Mouse (Mus musculus): Measurements from ENCODE around the gene Arhgap23. TPM values are rescaled to one million over a fixed set of nuclear protein-coding genes. Genes with fewer than 3 reads are reported as not detected.
A peak's percentile ranks its signal among the peaks of the same experiment; 100 is the strongest.

Gene Arhgap23
- polyA plus RNA-seq, 1 experiment from 2014 or later = 4.2 TPM

DNA sequence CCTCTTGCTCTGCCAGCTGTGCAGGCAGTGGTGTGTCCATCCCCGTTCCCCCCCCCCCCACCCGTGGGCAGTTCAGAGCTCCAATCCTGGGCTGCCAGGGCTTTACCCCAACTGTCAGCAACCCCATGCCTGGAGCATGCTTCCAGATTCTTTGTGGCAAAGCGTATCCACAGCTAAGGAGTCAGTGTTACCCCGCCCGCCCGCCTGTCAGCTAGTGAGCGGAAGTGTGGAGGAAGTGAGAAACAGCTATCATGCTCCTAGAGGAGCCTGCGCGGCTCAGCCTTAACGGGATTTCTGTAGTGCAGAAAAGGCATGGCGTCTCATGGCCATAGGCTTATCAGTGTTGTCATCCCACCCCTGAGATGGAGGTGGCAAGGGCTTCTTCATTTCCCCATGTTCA is 21.2 kb upstream of the Arhgap23 start:
- H3K27me3 ChIP-seq (replicated peaks) = no peaks in the 10 kb centered on the region
- H3K4me2 ChIP-seq (replicated peaks) = no peak overlapping the region
- no peak overlapping the region for H3K27ac ChIP-seq
- H3K9ac ChIP-seq = no peak overlapping the region
- no peak overlapping the region for H3K4me3 ChIP-seq (replicated peaks)
- 84% methylated on average over 10 of the region's 11 CpGs for WGBS
- H3K4me1 ChIP-seq (replicated peaks) = no peaks in the 10 kb centered on the region
- H3K9me3 ChIP-seq = no peaks in the 10 kb centered on the region
- peaks cover 18% of the 10 kb centered on the region for H3K36me3 ChIP-seq
- no peak for ATAC-seq

DNA sequence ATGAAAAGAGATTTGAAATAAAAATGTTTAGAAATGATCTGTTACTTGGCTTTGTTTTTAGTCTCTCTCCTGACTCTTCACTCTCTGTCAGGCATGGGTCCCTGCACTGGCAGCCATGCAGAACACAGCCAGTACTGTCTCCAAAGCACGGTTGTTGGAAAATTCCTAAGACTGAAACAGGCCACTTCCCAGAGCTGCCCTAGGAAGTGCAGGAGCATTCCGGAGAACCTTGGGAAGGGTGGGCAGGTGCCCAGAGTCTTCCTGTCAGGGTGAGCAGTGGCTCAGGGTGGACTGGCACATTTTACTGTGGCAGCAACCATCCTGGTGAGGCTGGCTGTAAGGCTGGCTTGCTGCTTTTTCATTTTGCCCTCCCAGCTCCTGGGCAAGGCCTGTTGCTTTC is 16.8 kb upstream of the Arhgap23 start:
- no peak overlapping the region for H3K4me3 ChIP-seq (replicated peaks)
- 75% methylated on average over 2 of the region's 2 CpGs for WGBS
- ATAC-seq = no peak
- 0 out of 2 replicates have a peak, but pooled peaks cover 5% of the 10 kb centered on the region for H3K36me3 ChIP-seq
- H3K4me2 ChIP-seq (replicated peaks) = no peak overlapping the region
- H3K27me3 ChIP-seq (replicated peaks) = no peaks in the 10 kb centered on the region
- no peaks in the 10 kb centered on the region for H3K9me3 ChIP-seq
- no peaks in the 10 kb centered on the region for H3K4me1 ChIP-seq (replicated peaks)
- no peak overlapping the region for H3K27ac ChIP-seq
- no peak overlapping the region for H3K9ac ChIP-seq

DNA sequence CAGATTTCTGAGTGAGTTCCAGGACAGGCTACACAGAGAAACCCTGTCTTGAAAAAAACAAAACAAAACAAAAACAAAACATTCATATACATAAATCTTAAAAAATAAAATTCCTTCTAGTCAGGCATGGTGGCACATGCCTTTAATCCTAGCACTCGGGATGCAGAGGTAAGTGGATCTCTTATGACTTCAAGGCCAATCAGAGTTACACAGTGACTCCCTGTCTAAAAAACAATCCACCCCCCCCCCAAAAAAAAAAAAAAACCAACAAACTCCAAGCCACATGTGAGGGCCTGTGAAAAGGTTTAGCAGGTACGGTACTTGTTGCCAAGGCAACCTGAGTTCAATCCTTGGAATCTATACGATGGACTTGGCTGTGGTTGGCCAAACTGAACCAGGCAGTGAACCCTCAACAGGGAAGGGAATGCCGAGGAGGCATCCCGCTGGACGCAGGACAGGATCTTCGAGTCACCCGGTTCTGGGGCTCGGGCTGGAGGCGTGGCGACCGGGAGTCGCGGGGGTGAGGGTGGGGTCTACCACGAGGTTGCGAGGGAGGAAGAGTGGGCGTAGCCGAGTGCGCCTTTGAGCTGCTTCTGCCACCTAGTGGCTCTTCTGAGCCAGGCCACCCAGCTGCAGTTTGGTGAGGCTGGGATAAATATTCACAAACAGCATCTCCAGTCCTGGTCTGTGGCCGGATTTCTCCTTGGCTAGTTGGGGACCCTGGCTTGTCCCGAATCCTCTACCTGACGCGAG is 15.2 kb upstream of the Arhgap23 start:
- Histone ChIP-seq H3K27me3 (replicated peaks) (peaks cover under 1% of the 10 kb centered on the region; the same call in 1 of the 2 replicates), H3K4me3 (replicated peaks) (peak overlapping the region; percentile 38), H3K9me3 (no peaks in the 10 kb centered on the region), H3K27ac (no peak overlapping the region), H3K9ac (no peak overlapping the region), H3K4me1 (replicated peaks) (peaks cover 11% of the 10 kb centered on the region), H3K4me2 (replicated peaks) (peak overlapping the region; percentile 83), H3K36me3 (no peaks in the 10 kb centered on the region)
- ATAC-seq = peak; percentile 64
- WGBS = 4% methylated on average over 23 of the region's 23 CpGs

DNA sequence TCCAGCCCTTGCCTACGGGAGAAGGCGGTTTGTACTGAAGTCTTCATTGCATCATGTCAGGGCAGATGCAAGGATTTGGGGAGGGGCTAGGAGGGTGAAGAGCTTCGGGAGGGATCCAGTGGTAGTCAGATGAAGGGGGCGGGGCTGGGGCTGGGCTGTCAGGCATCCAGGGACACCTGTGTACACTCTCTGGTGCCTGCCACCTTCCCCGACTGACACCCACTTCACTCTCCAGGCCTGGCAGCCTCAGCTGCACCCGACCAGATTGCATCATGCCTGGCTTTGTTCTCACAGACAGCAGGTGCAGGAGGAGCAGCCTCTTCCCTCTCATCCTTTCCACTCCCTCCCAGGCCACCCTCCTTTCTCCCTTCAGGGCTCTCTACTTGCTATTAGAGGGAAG is 14.3 kb upstream of the Arhgap23 start:
- Histone ChIP-seq H3K9me3 (no peaks in the 10 kb centered on the region), H3K4me3 (replicated peaks) (no peak overlapping the region), H3K9ac (no peak overlapping the region), H3K4me2 (replicated peaks) (no peak overlapping the region), H3K4me1 (replicated peaks) (peaks cover 20% of the 10 kb centered on the region), H3K27me3 (replicated peaks) (peaks cover 2% of the 10 kb centered on the region; the same call in 1 of the 2 replicates), H3K27ac (no peak overlapping the region), H3K36me3 (no peaks in the 10 kb centered on the region)
- WGBS = 17% methylated on average over 6 of the region's 6 CpGs
- ATAC-seq = 0 out of 2 replicates have a peak, but pooled peaks have one; percentile 21

DNA sequence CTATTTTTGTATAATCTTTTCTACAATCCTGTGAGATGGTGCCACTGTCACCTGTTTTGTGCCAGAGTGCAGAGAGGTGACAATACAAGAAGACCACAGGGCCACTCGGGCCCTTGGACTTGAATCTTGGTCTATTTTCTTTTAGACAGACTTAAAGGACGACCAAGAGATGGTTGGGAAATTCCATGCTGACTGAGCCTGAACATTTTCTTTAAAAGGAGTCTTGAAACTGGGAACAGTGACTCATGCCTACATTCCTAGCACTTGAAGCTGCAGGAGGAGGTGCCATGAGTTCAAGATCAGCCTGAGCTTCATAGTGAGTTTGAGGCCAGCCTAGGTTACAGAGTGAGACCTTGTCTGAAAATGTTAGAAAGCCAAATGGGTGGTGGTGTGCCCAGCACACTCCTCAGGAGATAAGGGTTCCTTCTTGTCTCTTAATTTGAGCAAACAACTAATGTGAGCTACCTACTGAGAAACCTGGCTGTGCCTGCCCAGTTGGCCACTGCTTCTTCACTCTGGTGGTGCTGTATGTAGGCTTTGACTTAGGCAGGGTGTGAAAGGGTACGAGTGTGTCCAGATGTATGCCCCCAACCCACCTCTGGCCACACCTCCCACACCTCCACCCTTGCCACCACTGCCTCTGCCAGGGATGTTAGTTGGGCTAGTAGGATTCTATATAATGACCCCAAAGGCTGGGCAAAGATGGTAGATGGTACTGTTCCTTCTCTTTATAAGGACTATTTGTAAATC is 13.5 kb upstream of the Arhgap23 start:
- Histone ChIP-seq H3K4me1 (replicated peaks) (peaks cover 27% of the 10 kb centered on the region), H3K9me3 (no peaks in the 10 kb centered on the region), H3K9ac (no peak overlapping the region), H3K27me3 (replicated peaks) (peaks cover 2% of the 10 kb centered on the region; the same call in 1 of the 2 replicates), H3K27ac (no peak overlapping the region), H3K4me3 (replicated peaks) (no peak overlapping the region), H3K4me2 (replicated peaks) (no peak overlapping the region), H3K36me3 (no peaks in the 10 kb centered on the region)
- no peak for ATAC-seq
- 79% methylated on average over 3 of the region's 3 CpGs for WGBS

DNA sequence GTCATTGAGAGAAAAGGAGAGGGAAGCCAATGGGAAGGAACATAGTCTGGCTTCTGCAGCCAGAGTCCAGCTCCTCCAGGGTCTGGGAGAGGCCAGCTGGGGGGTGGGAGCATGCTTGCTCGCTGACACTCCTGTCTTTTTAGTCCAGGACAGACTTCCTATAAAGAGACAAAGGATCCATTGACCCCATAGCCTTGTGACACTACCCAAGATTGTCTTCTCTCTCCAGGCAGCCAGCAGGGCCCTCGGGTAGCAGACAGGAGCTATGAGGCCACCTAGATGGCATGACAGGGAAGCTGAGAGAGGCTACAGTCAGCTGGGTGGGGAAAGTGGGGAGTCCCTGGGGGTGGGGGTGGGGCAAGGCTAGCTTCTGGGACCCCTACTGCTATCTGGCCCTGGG is 12.6 kb upstream of the Arhgap23 start:
- Histone ChIP-seq H3K9me3 (no peaks in the 10 kb centered on the region), H3K4me2 (replicated peaks) (no peak overlapping the region), H3K27ac (no peak overlapping the region), H3K27me3 (replicated peaks) (peaks cover 2% of the 10 kb centered on the region; the same call in 1 of the 2 replicates), H3K9ac (no peak overlapping the region), H3K4me3 (replicated peaks) (no peak overlapping the region), H3K36me3 (no peaks in the 10 kb centered on the region), H3K4me1 (replicated peaks) (peaks cover 32% of the 10 kb centered on the region)
- ATAC-seq = no peak
- WGBS = 38% methylated on average over 2 of the region's 2 CpGs

DNA sequence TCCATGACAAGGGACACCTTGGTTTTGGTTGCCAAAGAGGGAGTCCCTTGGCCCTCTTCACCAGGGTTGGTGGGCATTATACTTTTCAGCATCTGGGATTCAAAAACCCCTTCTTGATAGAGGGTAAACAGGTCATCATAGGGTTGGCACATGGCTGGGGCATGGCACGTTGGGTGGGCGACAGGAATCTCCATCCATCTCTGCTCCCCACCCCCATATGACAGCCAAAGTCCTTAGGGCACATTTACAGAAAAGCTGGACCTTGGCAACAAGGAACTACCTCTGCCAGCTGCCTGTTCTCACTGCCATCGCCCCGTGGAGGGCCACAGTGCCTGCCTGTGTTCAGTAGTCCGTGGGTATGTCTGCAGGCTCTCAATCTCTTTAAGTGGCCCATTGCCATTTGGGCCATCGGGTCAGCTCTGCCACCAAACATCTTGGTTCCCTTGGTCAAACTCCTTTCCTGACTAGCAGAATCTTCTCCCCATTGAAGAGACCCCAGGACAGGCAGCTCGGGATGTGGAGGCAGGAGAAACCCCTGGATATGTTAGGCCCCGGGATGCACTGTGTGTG is 11.6 kb upstream of the Arhgap23 start:
- no peak for ATAC-seq
- H3K27ac ChIP-seq = no peak overlapping the region
- peak overlapping the region; percentile 98 for H3K4me2 ChIP-seq (replicated peaks)
- H3K9ac ChIP-seq = no peak overlapping the region
- H3K4me3 ChIP-seq (replicated peaks) = peak overlapping the region; percentile 56
- H3K36me3 ChIP-seq = no peaks in the 10 kb centered on the region
- peaks cover 32% of the 10 kb centered on the region for H3K4me1 ChIP-seq (replicated peaks)
- WGBS = 40% methylated on average over 8 of the region's 8 CpGs
- peaks cover 2% of the 10 kb centered on the region; the same call in 1 of the 2 replicates for H3K27me3 ChIP-seq (replicated peaks)
- no peaks in the 10 kb centered on the region for H3K9me3 ChIP-seq

DNA sequence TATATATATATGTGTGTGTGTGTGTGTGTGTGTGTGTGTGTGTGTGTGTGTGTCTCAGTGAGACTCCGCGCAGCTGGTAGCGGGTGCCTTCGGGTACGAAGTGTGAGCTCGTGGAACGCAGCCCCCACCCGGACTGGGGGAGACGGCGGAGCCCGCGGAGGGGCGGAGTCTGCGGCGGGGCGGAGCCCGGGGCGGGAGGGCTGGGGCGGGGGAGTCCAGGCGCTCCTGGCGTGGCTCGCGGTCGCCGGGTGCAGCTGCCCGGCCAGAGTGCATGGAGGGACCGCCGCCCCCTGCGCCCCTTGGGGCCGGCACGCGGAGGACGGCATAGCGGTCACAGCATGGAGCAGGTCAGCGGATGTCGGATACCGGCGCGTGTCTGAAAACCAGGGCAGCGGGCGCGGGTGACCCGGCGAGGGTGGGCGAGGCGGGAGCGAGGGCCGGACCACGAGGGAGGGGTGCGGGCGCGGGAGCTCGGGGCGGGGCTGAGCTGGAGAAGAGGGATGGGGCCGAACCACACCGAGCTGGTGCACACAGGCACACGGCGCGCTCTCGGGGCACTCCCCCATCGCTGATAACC is 11.1 kb upstream of the Arhgap23 start:
- Histone ChIP-seq H3K27ac (peak overlapping the region; percentile 56; the same call in 1 of the 2 replicates), H3K4me2 (replicated peaks) (peak overlapping the region; percentile 98), H3K27me3 (replicated peaks) (peaks cover 2% of the 10 kb centered on the region; the same call in 1 of the 2 replicates), H3K4me1 (replicated peaks) (peaks cover 32% of the 10 kb centered on the region), H3K4me3 (replicated peaks) (peak overlapping the region; percentile 56), H3K9me3 (no peaks in the 10 kb centered on the region), H3K36me3 (no peaks in the 10 kb centered on the region), H3K9ac (peak overlapping the region; percentile 60)
- WGBS = under 1% methylated on average over 57 of the region's 61 CpGs
- ATAC-seq = peak; percentile 52

DNA sequence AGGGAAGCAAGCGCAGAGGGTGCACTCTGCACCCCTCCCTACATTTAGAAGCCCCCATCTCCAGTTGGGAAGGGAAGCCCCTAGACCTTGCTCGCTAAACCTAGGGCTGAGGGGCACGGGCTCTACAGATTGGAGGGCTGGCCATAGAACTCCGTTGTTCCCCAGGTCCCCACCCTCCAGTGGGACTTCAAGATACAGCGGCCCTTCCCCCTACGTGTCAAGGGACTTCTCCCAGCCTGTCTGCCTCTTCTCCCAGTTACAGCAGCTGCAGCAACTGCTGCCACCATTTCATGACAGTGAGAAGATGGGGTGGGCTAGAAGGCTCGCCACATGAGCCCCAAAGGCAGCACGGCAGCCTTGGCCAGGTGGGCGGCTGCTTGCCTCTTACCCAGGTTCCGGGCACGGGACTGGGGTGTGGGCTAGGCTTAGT is 10.6 kb upstream of the Arhgap23 start:
- WGBS = 2% methylated on average over 11 of the region's 11 CpGs
- Histone ChIP-seq H3K4me1 (replicated peaks) (peaks cover 32% of the 10 kb centered on the region), H3K27me3 (replicated peaks) (peaks cover 2% of the 10 kb centered on the region; the same call in 1 of the 2 replicates), H3K4me3 (replicated peaks) (peak overlapping the region; percentile 56), H3K36me3 (no peaks in the 10 kb centered on the region), H3K9me3 (no peaks in the 10 kb centered on the region), H3K9ac (peak overlapping the region; percentile 60), H3K4me2 (replicated peaks) (peak overlapping the region; percentile 98), H3K27ac (peak overlapping the region; percentile 56; the same call in 1 of the 2 replicates)
- ATAC-seq = no peak; the same call in 1 of the 2 replicates

DNA sequence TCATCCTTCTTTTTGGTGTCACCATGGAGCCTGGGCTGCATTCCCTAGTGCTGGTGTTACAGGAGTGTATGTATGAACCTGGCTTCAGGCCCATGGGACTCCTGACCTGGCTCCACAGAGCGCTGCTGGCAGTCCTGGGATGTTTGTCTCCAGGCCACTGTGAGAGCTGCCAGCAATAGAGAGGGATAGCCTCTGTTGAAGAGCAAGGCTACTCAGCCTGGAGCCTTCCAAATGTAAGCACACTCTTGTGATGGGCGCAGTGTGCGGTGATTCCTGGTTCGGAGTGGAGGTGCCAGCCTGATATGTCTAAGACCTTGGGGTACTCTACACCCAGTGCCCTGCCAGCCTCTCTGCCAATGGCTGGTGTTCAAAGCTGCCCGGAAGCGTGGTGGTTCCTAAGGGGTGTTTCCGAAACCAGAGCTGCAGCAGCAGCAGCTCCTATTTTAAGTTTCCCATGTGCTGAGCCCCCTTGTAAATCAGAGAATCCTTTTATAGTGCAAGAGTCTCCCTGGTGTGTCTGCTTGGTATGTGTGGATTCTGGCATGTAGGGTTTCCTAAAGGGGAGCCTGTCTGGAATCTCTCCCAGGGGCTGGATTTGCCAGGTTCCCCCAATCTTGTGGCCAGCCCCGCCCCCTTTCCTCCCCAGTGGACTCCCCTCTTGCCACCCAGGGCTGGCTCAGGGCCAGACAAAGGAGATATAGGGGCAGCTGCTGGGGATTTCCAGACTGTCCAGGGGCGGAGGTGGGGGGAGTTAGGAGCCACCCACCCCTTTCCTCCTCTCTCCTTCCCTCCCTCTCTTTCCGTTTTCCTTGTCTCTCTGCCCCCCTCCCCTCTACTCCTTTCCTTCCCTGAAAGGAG is 9.0 kb upstream of the Arhgap23 start:
- no peaks in the 10 kb centered on the region for H3K9me3 ChIP-seq
- H3K4me2 ChIP-seq (replicated peaks) = peak overlapping the region; percentile 98
- H3K4me1 ChIP-seq (replicated peaks) = peaks cover 32% of the 10 kb centered on the region
- peaks cover 2% of the 10 kb centered on the region; the same call in 1 of the 2 replicates for H3K27me3 ChIP-seq (replicated peaks)
- no peak overlapping the region; the same call in 1 of the 2 replicates for H3K9ac ChIP-seq
- WGBS = 54% methylated on average over 10 of the region's 10 CpGs
- peak; percentile 19 for ATAC-seq
- H3K36me3 ChIP-seq = no peaks in the 10 kb centered on the region
- peak overlapping the region; percentile 77 for H3K27ac ChIP-seq
- no peak overlapping the region for H3K4me3 ChIP-seq (replicated peaks)

DNA sequence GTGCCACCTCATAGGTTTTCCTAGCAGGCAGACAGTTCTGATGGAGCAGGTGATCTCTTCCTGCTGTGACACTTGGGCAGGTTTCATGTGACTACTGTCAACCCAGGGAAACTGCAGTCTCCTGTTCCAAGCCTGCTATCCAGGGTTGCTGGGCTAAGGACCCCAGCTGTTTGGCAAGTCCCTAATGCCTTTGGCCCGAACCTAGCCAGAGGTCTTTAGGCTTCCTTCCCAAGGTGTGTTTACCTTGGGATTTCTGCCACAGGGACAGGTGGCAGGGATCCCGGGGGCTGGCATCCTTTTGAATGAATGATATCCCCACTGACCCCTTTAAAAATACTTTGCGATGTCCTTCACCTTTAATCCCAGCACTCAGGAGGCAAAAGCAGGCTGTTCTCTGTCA is 7.9 kb upstream of the Arhgap23 start:
- Histone ChIP-seq H3K9me3 (no peaks in the 10 kb centered on the region), H3K4me3 (replicated peaks) (no peak overlapping the region), H3K27me3 (replicated peaks) (peaks cover 2% of the 10 kb centered on the region; the same call in 1 of the 2 replicates), H3K9ac (no peak overlapping the region), H3K27ac (no peak overlapping the region), H3K4me1 (replicated peaks) (peaks cover 38% of the 10 kb centered on the region), H3K4me2 (replicated peaks) (no peak overlapping the region), H3K36me3 (no peaks in the 10 kb centered on the region)
- 74% methylated on average over 3 of the region's 3 CpGs for WGBS
- ATAC-seq = no peak
